Mouse (Mus musculus) liver, postnatal 0 days (tissue): ENCODE results near the gene Tpt1. TPM values are rescaled to one million over a fixed set of nuclear protein-coding genes. Genes with fewer than 3 reads are reported as not detected.

Experiments
- ATAC-seq: fragments of 200-750 bp; cut with Nextera tagmentation; 2 replicates; pipeline ENCODE4 v1.8.0; 2017; ENCODE audit warnings: mild to moderate bottlenecking, moderate library complexity
- DNase-seq: peaks from one replicate; pipeline ENCODE4 v3.0.0-alpha.2; 2016
- H3K27ac ChIP-seq: fragments of 300-500 bp; sonication (generic); 2 replicates; pipeline ENCODE4 v1.5.1; 2014; ENCODE audit warnings: antibody characterized with exemption, moderate library complexity, mild to moderate bottlenecking, low read depth
- H3K27me3 ChIP-seq: fragments of 300-500 bp; sonication (generic); 2 replicates; pipeline ENCODE4 v1.6.1; 2014; ENCODE audit warnings: low read length, control low read depth, mixed read lengths; ENCODE audit not compliant: insufficient read depth
- H3K36me3 ChIP-seq: fragments of 300-500 bp; sonication (generic); replicated peaks from 2 replicates; pipeline ENCODE4 v1.6.1; 2014; ENCODE audit warnings: mild to moderate bottlenecking, control low read depth, low read length, moderate library complexity, mixed read lengths; ENCODE audit not compliant: insufficient read depth
- H3K4me1 ChIP-seq: fragments of 300-500 bp; sonication (generic); 2 replicates; pipeline ENCODE4 v1.6.1; 2014; ENCODE audit warnings: antibody characterized with exemption, mild to moderate bottlenecking, control low read depth; ENCODE audit not compliant: insufficient read depth
- H3K4me2 ChIP-seq: fragments of 300-500 bp; sonication (generic); 2 replicates; pipeline ENCODE4 v1.6.1; 2014; ENCODE audit warnings: low read depth, mild to moderate bottlenecking, low read length, moderate library complexity, mixed read lengths
- H3K4me3 ChIP-seq: fragments of 300-500 bp; sonication (generic); 2 replicates; pipeline ENCODE4 v1.5.1; 2014; ENCODE audit warnings: low read depth, low read length
- H3K9ac ChIP-seq: fragments of 300-500 bp; sonication (generic); replicated peaks from 2 replicates; pipeline ENCODE4 v1.6.1; 2014; ENCODE audit warnings: mild to moderate bottlenecking, moderate library complexity
- H3K9me3 ChIP-seq: fragments of 300-500 bp; sonication (generic); 2 replicates; pipeline ENCODE4 v1.6.1; 2016; ENCODE audit warnings: mild to moderate bottlenecking, control low read depth, low read length, mixed read lengths
- CTCF ChIP-seq: sonication (generic); IDR thresholded peaks from 2 replicates; pipeline ENCODE4 v1.5.1; 2016; ENCODE audit warnings: antibody characterized with exemption, low read depth
- EP300 ChIP-seq: IDR thresholded peaks from 2 replicates; pipeline ENCODE4 v1.6.1; 2016; ENCODE audit warnings: antibody characterized with exemption, low read depth, mild to moderate bottlenecking
- WGBS: fragments of 180-500 bp; shearing (Covaris S2); extraction: QIAGEN DNeasy Blood & Tissue Kit; methylation state at CpG from one replicate; pipeline ENCODE4 v1.1.7; 2014; ENCODE audit not compliant: insufficient replicate concordance; 5-methylcytosine and 5-hydroxymethylcytosine counted together
- polyA plus RNA-seq: library from polyadenylated mRNA; unstranded; fragments of >200 nt; fragmentation: Nextera tagmentation; extraction: Ambion mirVana; gene quantifications from 2 replicates; pipeline ENCODE4 v1.2.1, GENCODE M21; 2015

Tpt1 gene
- polyA plus RNA-seq, 1 experiment from 2014 or later = 874 TPM

DNA sequence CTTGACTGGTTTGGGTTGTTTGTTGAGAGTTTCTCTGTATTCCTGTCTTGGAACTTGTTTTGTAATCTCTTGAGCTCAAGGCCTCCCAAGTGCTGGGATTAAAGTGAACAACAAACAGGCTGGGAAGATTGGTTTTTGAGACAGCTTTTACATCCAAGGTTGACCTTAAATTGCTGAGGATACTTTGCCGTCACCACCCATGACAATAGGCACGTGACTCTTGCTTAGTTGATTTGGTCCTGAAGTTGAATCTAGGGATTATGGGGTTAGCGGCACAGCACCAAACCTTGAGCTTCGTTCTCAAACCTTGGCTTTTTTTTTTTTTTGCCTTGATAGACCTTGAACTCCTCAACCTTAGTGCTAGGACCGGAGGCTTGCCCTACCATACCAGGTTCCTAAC lies 4.3 kb downstream of the Tpt1 start:
- peaks cover 8% of the 10 kb centered on the region for H3K4me1 ChIP-seq
- peaks cover 39% of the 10 kb centered on the region for H3K36me3 ChIP-seq
- 86% methylated on average over 5 of the region's 5 CpGs for WGBS
- H3K4me3 ChIP-seq = no peak overlapping the region
- TF ChIP-seq CTCF = no peak
- TF ChIP-seq EP300 = no peak
- no peaks in the 10 kb centered on the region for H3K9me3 ChIP-seq
- ATAC-seq (no peak), DNase-seq (no peak)
- H3K4me2 ChIP-seq = no peak overlapping the region
- H3K9ac ChIP-seq = no peak overlapping the region
- H3K27ac ChIP-seq = peak overlapping the region; percentile 5; the same call in 1 of the 2 replicates
- no peaks in the 10 kb centered on the region for H3K27me3 ChIP-seq

- H3K36me3 ChIP-seq = peaks cover 39% of the 10 kb centered on the region
- H3K27ac ChIP-seq = peak overlapping the region; percentile 5; the same call in 1 of the 2 replicates
- no peak for TF ChIP-seq EP300
- TF ChIP-seq CTCF = no peak
- no peak overlapping the region for H3K4me2 ChIP-seq
- H3K9ac ChIP-seq = no peak overlapping the region
- WGBS = 87% methylated on average over 6 of the region's 6 CpGs
- DNase-seq (no peak), ATAC-seq (no peak)
- H3K4me1 ChIP-seq = peaks cover 8% of the 10 kb centered on the region
- no peaks in the 10 kb centered on the region for H3K27me3 ChIP-seq
- H3K4me3 ChIP-seq = no peak overlapping the region
- no peaks in the 10 kb centered on the region for H3K9me3 ChIP-seq
Observed at GRCm38 (mm10) chr14:75849842-75850568, 5.1 kb downstream of the Tpt1 start.

DNA sequence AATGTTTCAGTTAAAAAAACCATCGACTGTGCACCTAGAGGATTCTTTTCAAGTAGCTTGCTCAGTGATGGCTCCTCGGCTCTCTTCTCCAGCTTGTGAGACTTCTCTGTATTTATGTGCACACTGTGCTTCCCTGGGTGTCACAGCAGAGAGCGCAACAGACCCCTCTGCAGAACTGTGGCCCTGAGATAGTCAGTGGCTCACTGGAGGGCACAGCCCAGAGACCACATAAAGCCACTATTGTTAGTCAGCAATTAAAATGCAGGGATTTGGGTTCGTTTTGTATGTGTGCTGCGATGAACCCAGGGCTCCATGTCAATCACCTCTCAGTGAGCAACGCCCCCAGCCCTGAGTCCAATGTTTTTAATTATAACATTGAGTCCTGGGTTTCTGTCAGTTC lies 5.9 kb downstream of the Tpt1 start:
- Histone ChIP-seq H3K27ac (no peak overlapping the region), H3K27me3 (no peaks in the 10 kb centered on the region), H3K4me1 (peaks cover 8% of the 10 kb centered on the region), H3K9me3 (no peaks in the 10 kb centered on the region), H3K4me3 (no peak overlapping the region), H3K36me3 (peaks cover 39% of the 10 kb centered on the region), H3K9ac (no peak overlapping the region), H3K4me2 (no peak overlapping the region)
- WGBS = 80% methylated on average over 6 of the region's 6 CpGs
- no peak for TF ChIP-seq CTCF
- TF ChIP-seq EP300 = no peak
- DNase-seq (no peak), ATAC-seq (no peak)

GRCm38 (mm10) chr14:75852016-75852415 lies 7.1 kb downstream of the Tpt1 start:
- 75% methylated on average over 5 of the region's 5 CpGs for WGBS
- no peak for ATAC-seq
- H3K36me3 ChIP-seq = peaks cover 33% of the 10 kb centered on the region

DNA sequence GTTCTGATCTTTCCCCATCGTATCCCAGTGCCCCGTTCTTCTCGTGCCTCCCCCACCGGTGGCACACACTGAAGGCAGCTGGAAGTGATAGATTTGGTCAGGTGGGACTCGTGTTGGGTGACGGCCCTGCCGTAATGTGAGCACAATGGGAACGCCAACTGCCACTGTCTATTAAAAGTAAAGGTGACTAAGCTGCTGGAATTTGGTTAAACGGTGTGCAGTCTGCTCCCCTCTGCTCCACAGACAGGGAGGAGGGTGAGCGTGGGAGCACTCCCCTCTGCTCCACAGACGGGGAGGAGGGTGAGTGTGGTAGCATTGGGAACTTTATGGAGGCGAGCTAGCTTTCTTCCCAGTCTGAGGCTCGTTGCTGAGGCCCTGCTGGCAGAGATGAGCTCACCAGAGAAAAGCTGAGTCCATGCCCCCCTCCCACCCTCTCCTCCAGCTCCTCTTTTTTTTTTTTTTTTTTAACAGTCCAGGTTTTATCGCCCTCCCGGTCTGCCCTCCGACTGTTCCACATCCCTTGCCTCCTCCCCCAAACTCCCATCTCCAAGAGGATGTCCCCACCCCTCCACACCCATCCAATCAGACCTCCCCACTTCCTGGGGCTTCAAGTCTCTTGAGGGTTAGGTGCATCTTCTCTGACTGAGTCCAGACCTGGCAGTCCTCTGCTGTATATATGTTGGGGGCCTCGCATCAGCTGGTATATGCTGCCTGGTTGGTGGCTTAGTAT lies 10.5 kb downstream of the Tpt1 start:
- H3K36me3 ChIP-seq = no peaks in the 10 kb centered on the region; the same call in 1 of the 2 replicates
- 60% methylated on average over 17 of the region's 17 CpGs for WGBS
- no peak for ATAC-seq

More at GRCm38 (mm10) chr14:75852016-75852415, 7.1 kb downstream of the Tpt1 start:
- H3K9me3 ChIP-seq = no peaks in the 10 kb centered on the region
- H3K9ac ChIP-seq = no peak overlapping the region
- H3K27me3 ChIP-seq = no peaks in the 10 kb centered on the region
- H3K27ac ChIP-seq = no peak overlapping the region
- H3K4me1 ChIP-seq = peaks cover 2% of the 10 kb centered on the region
- no peak for TF ChIP-seq CTCF
- no peak for TF ChIP-seq EP300
- H3K4me2 ChIP-seq = no peak overlapping the region
- no peak for DNase-seq
- H3K4me3 ChIP-seq = no peak overlapping the region

DNA sequence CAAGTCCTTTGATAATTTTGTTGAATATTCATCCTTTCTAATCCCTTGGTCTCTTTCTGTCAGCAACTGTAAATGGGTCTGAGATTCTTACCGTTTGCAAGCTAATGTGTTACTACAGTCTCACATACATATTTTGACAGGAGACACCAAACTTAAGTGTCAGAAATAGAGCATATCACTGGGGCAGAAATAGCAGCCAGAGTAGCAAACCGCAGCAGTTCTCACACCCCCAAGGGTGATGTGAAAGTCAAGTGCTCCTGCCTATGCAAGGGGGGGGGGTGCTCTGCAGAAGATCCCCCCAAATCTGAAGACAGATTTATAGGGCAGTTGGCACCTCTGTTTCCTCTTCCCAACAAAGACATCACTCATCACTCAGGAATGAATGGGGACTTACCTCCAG lies 13.3 kb downstream of the Tpt1 start:
- Histone ChIP-seq H3K4me3 (no peak overlapping the region), H3K27ac (no peak overlapping the region), H3K9ac (no peak overlapping the region), H3K4me1 (no peaks in the 10 kb centered on the region), H3K36me3 (no peaks in the 10 kb centered on the region), H3K9me3 (no peaks in the 10 kb centered on the region), H3K4me2 (no peak overlapping the region), H3K27me3 (no peaks in the 10 kb centered on the region)
- TF ChIP-seq CTCF = no peak
- no peak for TF ChIP-seq EP300
- WGBS = 58% methylated on average over 2 of the region's 2 CpGs
- DNase-seq (no peak), ATAC-seq (no peak)

More for the DNA sequence above, 10.5 kb downstream of the Tpt1 start:
- H3K4me1 ChIP-seq = no peaks in the 10 kb centered on the region
- TF ChIP-seq EP300 = no peak
- no peak for TF ChIP-seq CTCF
- H3K27me3 ChIP-seq = no peaks in the 10 kb centered on the region
- DNase-seq = no peak
- H3K4me2 ChIP-seq = no peak overlapping the region
- H3K4me3 ChIP-seq = no peak overlapping the region
- H3K27ac ChIP-seq = no peak overlapping the region
- no peak overlapping the region for H3K9ac ChIP-seq
- H3K9me3 ChIP-seq = no peaks in the 10 kb centered on the region
